ENCODE assay signal across 8 mouse cellular contexts in the genomic region with DNA sequence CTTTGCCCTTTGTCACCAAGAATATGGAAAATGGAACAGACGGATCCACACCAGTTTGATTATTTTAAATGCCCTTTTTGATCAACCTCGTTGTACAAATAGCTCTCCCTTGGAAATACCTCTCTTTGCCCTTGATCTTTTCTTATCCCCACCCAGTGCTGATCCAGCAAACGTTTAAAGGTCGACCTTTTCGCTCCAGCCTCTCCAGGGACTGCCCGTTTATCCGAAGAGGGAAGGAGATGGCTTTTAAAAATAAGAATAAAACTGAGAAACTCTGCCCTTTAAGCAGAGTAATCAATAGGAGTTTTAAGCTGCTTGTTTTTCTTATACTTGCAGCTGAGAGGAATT. TPM values are rescaled to one million over a fixed set of nuclear protein-coding genes. Genes with fewer than 3 reads are reported as not detected.
A peak's percentile ranks its signal among the peaks of the same experiment; 100 is the strongest.
DNase-seq lines count a peak whose midpoint lies in the region; ATAC-seq lines count a peak whose summit lies in the region.

No protein-coding gene starts in this region.

- WGBS in lung, embryonic 16.5 days: 2% methylated on average over 7 of the region's 7 CpGs
- 2% methylated on average over 7 of the region's 7 CpGs for WGBS in forebrain, embryonic 10.5 days
- 2% methylated on average over 7 of the region's 7 CpGs for WGBS in neural tube, embryonic 15.5 days

- H3K4me1 ChIP-seq in lung, embryonic 16.5 days (replicated peaks; ENCODE audit: control insufficient read depth, insufficient read depth, low read length): 0 out of 2 replicates have a peak, but pooled peaks cover 4% of the 10 kb centered on the region
- H3K4me1 ChIP-seq in forebrain, embryonic 10.5 days: peaks cover 47% of the 10 kb centered on the region
- H3K4me1 ChIP-seq in neural tube, embryonic 15.5 days: peaks cover 29% of the 10 kb centered on the region

- peak overlapping the region; percentile 96 for H3K4me3 ChIP-seq in lung, embryonic 16.5 days (ENCODE audit: low read length)
- H3K4me3 ChIP-seq in forebrain, embryonic 10.5 days: peak overlapping the region; percentile 96
- peak overlapping the region; percentile 94 for H3K4me3 ChIP-seq in neural tube, embryonic 15.5 days (replicated peaks)

- 0 out of 2 replicates have a peak overlapping the region, but pooled peaks have one; percentile 21 for H3K27ac ChIP-seq in lung, embryonic 16.5 days (ENCODE audit: low read length)
- H3K27ac ChIP-seq in forebrain, embryonic 10.5 days: peak overlapping the region; percentile 99
- H3K27ac ChIP-seq in neural tube, embryonic 15.5 days (replicated peaks): peak overlapping the region; percentile 98

- ATAC-seq in lung, embryonic 16.5 days (ENCODE audit: low read depth): no peak
- ATAC-seq in neural tube, embryonic 15.5 days (ENCODE audit: low FRiP score): no peak

- H3K9ac ChIP-seq in lung, embryonic 16.5 days (ENCODE audit: low read length): peak overlapping the region; percentile 96
- H3K9ac ChIP-seq in neural tube, embryonic 15.5 days (replicated peaks): peak overlapping the region; percentile 99

- H3K27me3 ChIP-seq in lung, embryonic 16.5 days (ENCODE audit: control insufficient read depth, insufficient read depth, low read depth, low read length): no peaks in the 10 kb centered on the region
- no peaks in the 10 kb centered on the region for H3K27me3 ChIP-seq in forebrain, embryonic 10.5 days (ENCODE audit: poor library complexity, severe bottlenecking)
- no peaks in the 10 kb centered on the region for H3K27me3 ChIP-seq in neural tube, embryonic 15.5 days (replicated peaks)

- H3K36me3 ChIP-seq in lung, embryonic 16.5 days (ENCODE audit: control insufficient read depth, insufficient read depth, low read length): peaks cover 5% of the 10 kb centered on the region
- peaks cover 21% of the 10 kb centered on the region for H3K36me3 ChIP-seq in forebrain, embryonic 10.5 days (replicated peaks)
- H3K36me3 ChIP-seq in neural tube, embryonic 15.5 days: peaks cover 2% of the 10 kb centered on the region; the same call in 1 of the 2 replicates

- no peak for DNase-seq in lung, postnatal 4 days
- DNase-seq in forebrain, embryonic 10.5 days (ENCODE audit: extremely low spot score, low spot score): no peak
- peak; percentile 27 for DNase-seq in kidney, postnatal 14 days
- DNase-seq in frontal cortex, postnatal 10 days (ENCODE audit: low spot score in 2 of 2): no peak
- DNase-seq in frontal cortex, postnatal 36 days (ENCODE audit: low spot score in 2 of 2): no peak
- no peak for DNase-seq in spleen, adult 12 weeks (ENCODE audit: low spot score)

- no peaks in the 10 kb centered on the region for H3K9me3 ChIP-seq in lung, embryonic 16.5 days (ENCODE audit: control insufficient read depth, low read length)
- H3K9me3 ChIP-seq in forebrain, embryonic 10.5 days: no peaks in the 10 kb centered on the region
- H3K9me3 ChIP-seq in neural tube, embryonic 15.5 days (replicated peaks): no peaks in the 10 kb centered on the region

- H3K4me2 ChIP-seq in lung, embryonic 16.5 days (ENCODE audit: low read depth, low read length): peak overlapping the region; percentile 70
- peak overlapping the region; percentile 55 for H3K4me2 ChIP-seq in neural tube, embryonic 15.5 days

RNA-seq across cellular contexts. Expression of gene Tob1, which starts 1.2 kb away (rescaled TPM):
- 25.8 and 28.9 TPM in 2 replicates for polyA plus RNA-seq in lung, embryonic 16.5 days (2015; fragmentation: Nextera tagmentation; extraction: Ambion mirVana)
- 18.8 and 20.1 TPM in 2 replicates for polyA plus RNA-seq in forebrain, embryonic 10.5 days (2016; fragmentation: Nextera tagmentation; extraction: Ambion mirVana)
- polyA plus RNA-seq in neural tube, embryonic 15.5 days (2015; fragmentation: Nextera tagmentation; extraction: Ambion mirVana): 28.3 and 31.4 TPM in 2 replicates

RNA-seq across cellular contexts. Expression of gene Wfikkn2, which starts 33.3 kb away (rescaled TPM):
- 1.2 and 1.5 TPM in 2 replicates for polyA plus RNA-seq in lung, embryonic 16.5 days (2015; fragmentation: Nextera tagmentation; extraction: Ambion mirVana)
- 0.46 and 1.2 TPM in 2 replicates for polyA plus RNA-seq in forebrain, embryonic 10.5 days (2016; fragmentation: Nextera tagmentation; extraction: Ambion mirVana)
- 3.2 and 5.5 TPM in 2 replicates for polyA plus RNA-seq in neural tube, embryonic 15.5 days (2015; fragmentation: Nextera tagmentation; extraction: Ambion mirVana)

Comparison
In these comparisons a context has a peak if more than half of its experiments do, and no peak if none do; other contexts are left out.
1. H3K27ac ChIP-seq: peak in every context shown above with its lines; median percentile 99 in forebrain, embryonic 10.5 days; 98 in neural tube, embryonic 15.5 days; 21 in lung, embryonic 16.5 days.